In genomic region chr7:99182432-99183172, GRCm38 (mm10) we compare ENCODE assay signal across 8 mouse cellular contexts. TPM values are rescaled to one million over a fixed set of nuclear protein-coding genes. Genes with fewer than 3 reads are reported as not detected.
A peak's percentile ranks its signal among the peaks of the same experiment; 100 is the strongest.
DNase-seq lines count a peak whose midpoint lies in the region; ATAC-seq lines count a peak whose summit lies in the region.

Gene Dgat2 (minus strand): TSS chr7:99182719.

- peak within 1 kb of the TSS; percentile 95 for H3K4me2 ChIP-seq in intestine, embryonic 14.5 days (ENCODE audit: low read length)

- peaks cover 7% of the 10 kb centered on the region; the same call in 1 of the 2 replicates for H3K4me1 ChIP-seq in intestine, embryonic 14.5 days (replicated peaks; ENCODE audit: control insufficient read depth, insufficient read depth, low read length)

- peak within 1 kb of the TSS; percentile 62 for H3K4me3 ChIP-seq in intestine, embryonic 14.5 days (ENCODE audit: low read depth, low read length)

- no peaks in the 10 kb centered on the region for H3K36me3 ChIP-seq in intestine, embryonic 14.5 days (ENCODE audit: control insufficient read depth, insufficient read depth, low read length)

- peak; percentile 94 to 99 for DNase-seq in adrenal gland, adult (ENCODE audit: inconsistent age in 2 of 2, low spot score in 1 of 2)
- DNase-seq in embryo, embryonic 10.5 days (ENCODE audit: low spot score) = peak; percentile 92
- DNase-seq in gastrocnemius, postnatal 25 days = peak; percentile 86
- DNase-seq in intestine, embryonic 14.5 days (ENCODE audit: low spot score) = peak; percentile 99
- peak; percentile 93 to 94 for DNase-seq in left cerebral cortex, postnatal 14 days (ENCODE audit: low spot score in 2 of 2)
- DNase-seq in mesoderm, embryonic 11.5 days (ENCODE audit: low read depth, low spot score) = peak; percentile 96
- peak; percentile 80 to 85 for DNase-seq in right cerebral cortex, postnatal 36 days (ENCODE audit: low spot score in 2 of 2)
- peak; percentile 90 for DNase-seq in yolk sac, embryonic 10.5 days (ENCODE audit: low spot score)

- under 1% methylated on average over 54 of the region's 63 CpGs for WGBS in intestine, embryonic 14.5 days

- intact Hi-C loops in left cerebral cortex, postnatal 14 days (cut with DNase I) = loop anchor here (5.0 kb wide), 1 partner anchor 65 kb away; no protein-coding TSS in a partner anchor

- peak within 1 kb of the TSS; percentile 88 for H3K27ac ChIP-seq in intestine, embryonic 14.5 days (ENCODE audit: low read depth)

- H3K9me3 ChIP-seq in intestine, embryonic 14.5 days (ENCODE audit: control insufficient read depth, low read length) = no peaks in the 10 kb centered on the region

- ATAC-seq in intestine, embryonic 14.5 days (replicated peaks; ENCODE audit: low FRiP score, low TSS enrichment, low read depth) = peak; percentile 94

- H3K9ac ChIP-seq in intestine, embryonic 14.5 days (ENCODE audit: low read length) = peak within 1 kb of the TSS; percentile 70

- H3K27me3 ChIP-seq in intestine, embryonic 14.5 days (replicated peaks; ENCODE audit: control insufficient read depth, insufficient read depth, low read length) = no peaks in the 10 kb centered on the region; the same call in 1 of the 2 replicates

RNA-seq across cellular contexts. Expression of gene Dgat2, which starts in this region (rescaled TPM):
- 10 to 100 TPM; 34.1 to 57.3 TPM for total RNA-seq in gastrocnemius, postnatal 25 days (2021)
- polyA plus RNA-seq in intestine, embryonic 14.5 days (2014; fragmentation: Nextera tagmentation; extraction: Ambion mirVana) = 40.8 and 44.2 TPM in 2 replicates
- 100 to 1,000 TPM in 1 of 2 experiments, 10 to 100 TPM in 1; 89.2 to 100 TPM for total RNA-seq in left cerebral cortex, postnatal 14 days (2021)

Comparison
In these comparisons a context has a peak if more than half of its experiments do, and no peak if none do; other contexts are left out.
1. Peak in every context shown above with its lines: DNase-seq, ATAC-seq, H3K4me3 ChIP-seq and H3K27ac ChIP-seq.